In genomic region chr12:55836199-55836951, GRCm38 (mm10) we compare ENCODE assay signal across 8 mouse cellular contexts. TPM values are rescaled to one million over a fixed set of nuclear protein-coding genes. Genes with fewer than 3 reads are reported as not detected.
DNase-seq lines count a peak whose midpoint lies in the region; ATAC-seq and TF ChIP-seq lines count a peak whose summit lies in the region.

Gene Brms1l (plus strand): TSS chr12:55836324.

- H3K27ac ChIP-seq in forebrain, embryonic 14.5 days (ENCODE audit: low read depth, low read length), result peak within 1 kb of the TSS; percentile 92

- ATAC-seq in forebrain, embryonic 14.5 days, result peak; percentile 100
- ATAC-seq in neutrophil, adult 5-6 weeks (ENCODE audit: extremely low read depth, insufficient number of reproducible peaks, low FRiP score, poor library complexity, severe bottlenecking), result peak; percentile 98

- DNase-seq in ES-CJ7 (ENCODE audit: low read depth, low spot score), result peak; percentile 99
- peak; percentile 94 for DNase-seq in cerebellum, adult 11 months
- peak; percentile 100 for DNase-seq in forebrain, embryonic 14.5 days (ENCODE audit: low spot score)
- peak; percentile 93 to 94 for DNase-seq in heart, postnatal 14 days
- peak; percentile 96 to 97 for DNase-seq in layer of hippocampus, adult 18-20 months (ENCODE audit: low spot score in 2 of 2)
- peak; percentile 89 for DNase-seq in lung, adult 2 months
- DNase-seq in thymus, adult 18-20 months, result peak; percentile 97

- intact Hi-C loops in heart, postnatal 14 days (cut with DNase I), result loop anchor here (10.0 kb wide), 2 partner anchors 342 to 532 kb away; partner anchors contain the start of genes Nfkbia and Ppp2r3c

- no peaks in the 10 kb centered on the region for H3K9me3 ChIP-seq in forebrain, embryonic 14.5 days (replicated peaks; ENCODE audit: control insufficient read depth, low read length)

- peak; percentile 42; the same call in 1 of the 2 replicates for TF ChIP-seq POLR2A in lung, adult 2 months (IDR thresholded peaks at IDR 0.05; ENCODE audit: borderline replicate concordance, extremely low read depth, low read depth, low read length)

- H3K36me3 ChIP-seq in forebrain, embryonic 14.5 days (ENCODE audit: control insufficient read depth, insufficient read depth, low read length), result peaks cover 2% of the 10 kb centered on the region; the same call in 1 of the 2 replicates

- H3K4me3 ChIP-seq in forebrain, embryonic 14.5 days (ENCODE audit: low read depth, low read length), result peak within 1 kb of the TSS; percentile 78
- H3K4me3 ChIP-seq in lung, adult 2 months (replicated peaks; ENCODE audit: extremely low read depth, low read depth, low read length), result peak within 1 kb of the TSS; percentile 86

- H3K9ac ChIP-seq in forebrain, embryonic 14.5 days (ENCODE audit: low read length), result peak within 1 kb of the TSS; percentile 80

- peak within 1 kb of the TSS; percentile 78 for H3K4me2 ChIP-seq in forebrain, embryonic 14.5 days (ENCODE audit: low read length)

- under 1% methylated on average over 77 of the region's 77 CpGs for WGBS in forebrain, embryonic 14.5 days
- WGBS in lung, adult 2 months, result under 1% methylated on average over 72 of the region's 77 CpGs

- TF ChIP-seq CTCF in lung, adult 2 months (IDR thresholded peaks at IDR 0.05; ENCODE audit: insufficient read depth, low read length), result no peak

- peaks cover 7% of the 10 kb centered on the region for H3K4me1 ChIP-seq in forebrain, embryonic 14.5 days (ENCODE audit: control insufficient read depth, insufficient read depth, low read length)
- H3K4me1 ChIP-seq in lung, adult 2 months (ENCODE audit: control insufficient read depth, insufficient read depth, low read length), result no peaks in the 10 kb centered on the region

- no peaks in the 10 kb centered on the region for H3K27me3 ChIP-seq in forebrain, embryonic 14.5 days (replicated peaks; ENCODE audit: control insufficient read depth, insufficient read depth, low read length)

RNA-seq across cellular contexts. Expression of gene Brms1l, which starts in this region (rescaled TPM):
- 45.1 and 47.4 TPM in 2 replicates for polyA plus RNA-seq in forebrain, embryonic 14.5 days (2014; fragmentation: Nextera tagmentation; extraction: Ambion mirVana)
- total RNA-seq in heart, postnatal 14 days (2021), result 10 to 100 TPM; 22.3 to 23.9 TPM
- total RNA-seq in layer of hippocampus, adult 18-20 months (2021), result 10 to 100 TPM; 73.2 to 75.4 TPM
- polyA plus RNA-seq in lung, adult 2 months (2012; rRNA removed), result 15.3 and 16.5 TPM in 2 replicates
- total RNA-seq in neutrophil, adult 5-6 weeks (2017), result 20.5 and 27.5 TPM in 2 replicates

Comparison
In these comparisons a context has a peak if more than half of its experiments do, and no peak if none do; other contexts are left out.
1. Peak in every context shown above with its lines: DNase-seq, ATAC-seq, H3K4me3 ChIP-seq and H3K27ac ChIP-seq.